Mouse (Mus musculus) urinary bladder, adult 2 months (tissue): Measurements from ENCODE around the gene Nap1l4. TPM values are rescaled to one million over a fixed set of nuclear protein-coding genes. Genes with fewer than 3 reads are reported as not detected.

Experiments used
- DNase-seq: peaks from one replicate; pipeline ENCODE4 v3.0.0; 2022; ENCODE audit warnings: low spot score
- polyA plus RNA-seq: library from polyadenylated mRNA; depleted of rRNA; stranded (reverse); fragments of >200 nt; gene quantifications from 2 replicates; pipeline ENCODE4 v1.2.3, GENCODE M21; 2012; rRNA removed

Nap1l4 gene
- polyA plus RNA-seq, 1 experiment: 133 TPM

- peak; percentile 60 for DNase-seq
Observed at GRCm38 (mm10) chr7:143480498-143480897, 68.4 kb downstream of the Nap1l4 start.

- DNase-seq: no peak
Observed at GRCm38 (mm10) chr7:143477800-143478199, 71.1 kb downstream of the Nap1l4 start.

GRCm38 (mm10) chr7:143476702-143477335 lies 72.1 kb downstream of the Nap1l4 start:
- no peak for DNase-seq

DNA sequence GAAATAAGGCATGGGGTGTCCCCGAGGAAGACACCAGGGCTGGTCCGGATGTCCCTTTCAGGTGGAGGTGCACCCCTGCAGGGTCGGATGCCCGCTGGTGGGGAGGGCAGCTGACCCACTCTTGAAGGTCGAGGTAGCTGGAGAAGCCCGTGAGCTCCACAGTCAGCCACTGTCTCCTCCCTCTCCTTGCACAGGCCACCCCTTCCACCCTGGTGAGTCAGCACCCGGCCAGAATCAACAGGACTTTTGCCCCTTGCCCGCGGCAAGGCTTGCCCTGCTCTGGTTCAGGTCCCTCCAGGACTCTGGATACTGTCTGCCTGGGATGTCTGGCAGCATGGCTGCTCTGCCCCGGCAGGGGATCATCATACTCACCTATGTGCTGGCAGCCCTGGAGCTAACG lies 73.0 kb downstream of the Nap1l4 start:
- DNase-seq: no peak

DNA sequence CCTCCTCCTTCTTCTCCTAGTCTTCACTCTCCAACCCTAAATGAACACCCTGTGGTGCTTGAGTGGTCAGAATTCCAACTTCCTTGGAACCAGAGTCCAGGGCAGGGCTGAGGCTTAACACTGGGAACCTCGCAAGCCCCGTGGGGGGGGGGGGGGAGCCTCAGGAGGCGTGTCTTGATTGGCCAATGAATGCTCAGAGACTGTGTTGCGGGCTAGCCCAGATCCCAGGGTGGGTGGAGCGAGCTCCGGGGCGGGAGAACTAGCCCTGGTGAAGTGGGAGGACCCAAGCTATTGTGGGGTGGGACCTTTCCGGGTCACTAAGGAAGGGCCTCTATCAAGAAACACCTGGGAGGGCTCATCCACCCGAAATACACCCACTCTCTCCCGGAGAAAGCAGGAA lies 74.1 kb downstream of the Nap1l4 start:
- no peak for DNase-seq

GRCm38 (mm10) chr7:143473347-143474101 lies 75.4 kb downstream of the Nap1l4 start, which contains the start of gene Slc22a18:
Gene Slc22a18, plus strand, starts transcription at chr7:143473736.
- DNase-seq: peak; percentile 53

DNA sequence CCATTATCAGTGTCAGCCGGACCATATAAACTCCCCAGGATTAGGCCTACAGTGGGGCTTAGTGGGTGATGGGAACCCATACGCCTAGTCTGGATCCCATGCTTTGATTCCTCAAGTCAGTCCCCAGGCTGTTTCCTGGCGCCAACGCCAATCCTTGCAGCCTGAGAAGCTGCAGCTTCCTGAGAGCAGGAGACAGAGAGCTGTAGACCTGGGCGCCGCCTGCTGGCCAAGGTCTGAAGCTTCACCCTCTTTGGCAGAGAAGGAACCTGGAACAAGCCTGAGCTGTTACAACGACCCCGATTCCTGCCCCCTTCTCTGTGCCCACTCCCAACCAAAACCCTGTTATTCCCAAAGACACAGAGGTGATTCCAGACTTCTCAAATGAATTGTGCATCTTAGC lies 79.0 kb downstream of the Nap1l4 start:
- DNase-seq: peak; percentile 70

GRCm38 (mm10) chr7:143467714-143468113 lies 81.2 kb downstream of the Nap1l4 start:
- no peak for DNase-seq

GRCm38 (mm10) chr7:143466099-143466677 lies 82.7 kb downstream of the Nap1l4 start:
- DNase-seq: peak; percentile 73

DNA sequence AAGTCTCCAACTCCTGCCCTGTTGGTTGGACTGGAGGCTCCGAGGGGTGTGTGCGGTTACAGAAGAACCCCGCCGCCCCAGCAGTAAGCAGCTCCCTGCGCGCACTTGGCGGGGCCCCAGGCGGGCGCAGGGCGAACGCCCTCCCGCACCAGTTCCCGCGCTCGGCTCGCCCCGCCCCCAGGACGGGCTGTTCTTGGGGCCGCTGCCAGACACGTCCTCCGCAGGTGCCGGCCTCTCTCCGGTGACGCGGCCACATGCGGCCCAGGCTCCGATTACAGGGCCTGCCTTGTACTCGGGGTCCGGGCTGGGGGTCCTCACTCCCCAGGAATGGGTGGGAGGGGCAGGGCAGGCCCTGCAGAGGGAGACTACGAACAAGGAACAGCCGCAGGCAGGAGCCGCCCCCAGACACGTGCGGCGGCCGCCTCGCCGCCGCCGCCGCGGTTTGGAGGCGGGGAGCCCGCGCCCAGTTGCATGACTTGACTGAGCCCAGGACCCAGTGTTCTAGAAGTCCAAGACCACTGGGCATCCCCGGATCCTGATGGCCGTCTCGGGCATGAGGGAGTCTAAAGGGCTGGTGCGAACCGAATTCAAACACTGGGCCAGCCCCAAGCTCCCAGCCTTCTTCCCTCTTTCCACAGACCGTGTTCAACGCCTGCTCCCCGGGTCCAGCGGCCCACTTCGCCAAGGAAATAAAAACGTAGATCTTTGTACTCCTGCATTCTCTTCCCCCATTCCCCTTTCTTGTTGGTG lies 83.9 kb downstream of the Nap1l4 start:
- DNase-seq: peak; percentile 36

DNA sequence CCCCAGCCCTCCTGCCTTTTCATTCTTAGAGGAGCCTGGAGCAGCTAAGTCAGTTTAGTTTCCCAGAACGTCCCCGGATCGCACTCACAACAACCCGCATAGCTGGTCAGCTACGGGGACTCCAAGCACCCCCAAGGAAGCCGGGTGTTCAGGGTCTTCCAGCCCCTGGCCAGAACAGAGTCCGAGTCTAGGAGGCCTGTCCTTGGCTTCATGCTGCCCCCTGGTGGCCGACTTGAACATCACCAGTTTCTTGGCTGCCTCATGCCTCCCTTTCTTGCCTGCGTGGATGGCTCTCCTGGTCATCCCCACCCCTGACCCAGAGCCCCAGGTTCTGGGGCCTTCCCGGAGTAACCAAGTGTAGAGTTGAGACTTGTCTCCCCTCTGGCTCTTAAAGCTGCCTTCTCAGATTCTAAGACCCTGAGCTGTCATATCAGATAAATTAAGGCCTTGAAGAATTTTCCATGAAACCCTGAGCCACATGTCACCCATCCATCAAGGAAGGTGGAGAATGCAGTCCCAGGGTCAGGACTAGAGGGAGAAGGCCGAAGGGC lies 85.0 kb downstream of the Nap1l4 start:
- peak; percentile 79 for DNase-seq

Other genes with a start within 250 kb of the Nap1l4 start
- 17.5 TPM in 2 replicates for gene Cdkn1c, start 88.1 kb downstream of the Nap1l4 start, polyA plus RNA-seq
- 17.8 and 19.0 TPM in 2 replicates for gene Slc22a18, start 75.4 kb downstream of the Nap1l4 start, polyA plus RNA-seq
- 25.1 and 28.0 TPM in 2 replicates for gene Phlda2, start 46.0 kb downstream of the Nap1l4 start, polyA plus RNA-seq
- 29.1 and 30.1 TPM in 2 replicates for gene Cars, start 51.0 kb upstream of the Nap1l4 start, polyA plus RNA-seq
- 1.4 and 1.6 TPM in 2 replicates for gene Tnfrsf26, start 79.6 kb upstream of the Nap1l4 start, polyA plus RNA-seq
- 8.3 and 9.4 TPM in 2 replicates for gene Tnfrsf22, start 100.6 kb upstream of the Nap1l4 start, polyA plus RNA-seq
- 5.6 and 6.8 TPM in 2 replicates for gene Tnfrsf23, start 136.8 kb upstream of the Nap1l4 start, polyA plus RNA-seq
- gene Osbpl5, start 207.9 kb upstream of the Nap1l4 start, polyA plus RNA-seq: 67.2 and 73.7 TPM in 2 replicates
- gene Mrgprg, start 217.9 kb upstream of the Nap1l4 start, polyA plus RNA-seq: 0.08 TPM in 1 of 2 replicates, not detected in the other
- 1.2 and 2.1 TPM in 2 replicates for gene Mrgpre, start 235.4 kb upstream of the Nap1l4 start, polyA plus RNA-seq